Mouse (Mus musculus) ES-E14 (cell line): ENCODE measurements around the gene Ankrd13b.

Experiments used
- CHD2 ChIP-seq: IDR thresholded peaks from 2 replicates; pipeline ENCODE4 v1.6.1; 2014; ENCODE audit warnings: mild to moderate bottlenecking, low read depth, low read length, inconsistent platforms
- HCFC1 ChIP-seq: IDR thresholded peaks from 2 replicates; pipeline ENCODE4 v1.6.1; 2012; ENCODE audit warnings: low read length, inconsistent platforms, borderline replicate concordance; ENCODE audit not compliant: insufficient read depth
- MAFK ChIP-seq: IDR thresholded peaks from 2 replicates; pipeline ENCODE4 v1.6.1; 2014; ENCODE audit warnings: mild to moderate bottlenecking, low read depth, low read length, inconsistent platforms; ENCODE audit not compliant: insufficient read depth
- ZC3H11A ChIP-seq: IDR thresholded peaks from 2 replicates; pipeline ENCODE4 v1.6.1; 2012; ENCODE audit warnings: low read depth, mild to moderate bottlenecking, inconsistent platforms, low read length, borderline replicate concordance
- ZNF384 ChIP-seq: IDR thresholded peaks from 2 replicates; pipeline ENCODE4 v1.6.1; 2012; ENCODE audit warnings: low read depth, low read length, inconsistent platforms

- TF ChIP-seq CHD2 = no peak
- no peak for TF ChIP-seq ZNF384
- TF ChIP-seq MAFK = peak; percentile 63; the same call in 1 of the 2 replicates
- TF ChIP-seq HCFC1 = no peak
- no peak for TF ChIP-seq ZC3H11A
These were observed 16.8 kb upstream of the Ankrd13b start for GRCm38 (mm10) chr11:77506273-77506672.
